Mouse (Mus musculus) cortical plate, adult 2 months (tissue): ENCODE data around the gene Nudc.

Source experiments
- CTCF ChIP-seq: fragments of 200-500 bp; IDR thresholded peaks from 2 replicates; pipeline ENCODE4 v1.5.1; 2011; ENCODE audit warnings: mild to moderate bottlenecking, control low read depth, low read length; ENCODE audit not compliant: insufficient read depth; ENCODE audit errors: extremely low read depth
- POLR2A ChIP-seq: fragments of 200-500 bp; IDR thresholded peaks from 2 replicates; pipeline ENCODE4 v1.6.1; 2011; ENCODE audit warnings: mild to moderate bottlenecking, low read length, control low read depth; ENCODE audit not compliant: insufficient read depth; ENCODE audit errors: extremely low read depth

DNA sequence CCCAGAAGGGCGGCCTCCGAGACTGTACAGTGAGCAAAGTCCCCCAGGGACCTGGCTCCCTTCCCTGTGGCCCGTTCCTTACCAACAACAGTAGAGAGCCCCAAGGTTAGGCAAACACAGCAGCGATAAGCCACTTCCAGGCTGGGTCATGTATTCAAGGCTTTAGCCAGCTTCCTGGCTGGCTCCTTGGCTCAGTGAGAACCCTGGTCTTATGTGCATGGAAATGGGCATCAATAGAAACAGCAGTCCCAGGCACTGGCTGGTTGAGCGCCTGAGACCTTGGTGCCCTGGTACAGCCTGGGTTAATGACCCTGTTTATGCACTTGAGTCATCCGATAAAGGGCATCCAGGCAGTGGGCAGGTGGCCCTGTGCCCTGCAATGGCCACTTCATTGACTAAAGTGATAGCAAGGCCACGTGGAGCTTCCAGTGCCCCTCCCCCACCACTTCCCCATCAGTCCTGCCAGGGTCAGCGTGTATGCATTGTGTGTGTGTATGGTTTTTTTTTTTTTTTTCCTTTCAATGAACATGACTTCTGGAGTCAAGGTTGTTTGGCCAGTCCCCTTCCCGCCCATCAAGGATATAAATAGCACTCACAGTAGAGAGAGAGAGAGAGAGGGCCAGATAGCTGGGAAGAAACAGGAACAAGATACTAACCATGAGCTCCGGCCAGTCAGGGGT, 7.1 kb upstream of the Nudc start, which contains the start of gene Nr0b2:
- no peak for TF ChIP-seq CTCF
- no peak for TF ChIP-seq POLR2A
